Mouse (Mus musculus) heart, postnatal 0 days (tissue): ENCODE results near the gene Syndig1l.

Experiments used
- CTCF ChIP-seq: IDR thresholded peaks from 2 replicates; pipeline ENCODE4 v1.5.1; 2016; ENCODE audit warnings: antibody characterized with exemption, control low read depth, low read depth
- EP300 ChIP-seq: IDR thresholded peaks from 2 replicates; pipeline ENCODE4 v1.6.1; 2016; ENCODE audit warnings: antibody characterized with exemption, low read depth

GRCm38 (mm10) chr12:84650234-84650633 is 48.4 kb downstream of the Syndig1l start:
- no peak for TF ChIP-seq CTCF
- TF ChIP-seq EP300, result no peak
